Mouse (Mus musculus) spleen, adult 12 weeks (tissue): ENCODE measurements around the gene Sec31b.

ENCODE experiments used
- DNase-seq: peaks from one replicate; pipeline ENCODE4 v3.0.0; 2022; ENCODE audit warnings: low spot score

Gene Sec31b

GRCm38 (mm10) chr19:44530018-44530417 is 15.6 kb downstream of the Sec31b start:
- DNase-seq = no peak

- no peak for DNase-seq
Observed at GRCm38 (mm10) chr19:44525551-44526205, 20.0 kb downstream of the Sec31b start.

- DNase-seq = no peak
Observed at GRCm38 (mm10) chr19:44519152-44519551, 26.5 kb downstream of the Sec31b start.

- no peak for DNase-seq
Observed at GRCm38 (mm10) chr19:44517996-44518768, 27.5 kb downstream of the Sec31b start.

GRCm38 (mm10) chr19:44515769-44516168 is 29.9 kb downstream of the Sec31b start:
- no peak for DNase-seq

- no peak for DNase-seq
Observed at GRCm38 (mm10) chr19:44514521-44515451, 30.9 kb downstream of the Sec31b start.

GRCm38 (mm10) chr19:44513921-44514482 is 31.7 kb downstream of the Sec31b start:
- DNase-seq = no peak

GRCm38 (mm10) chr19:44513054-44513833 is 32.4 kb downstream of the Sec31b start:
- no peak for DNase-seq

GRCm38 (mm10) chr19:44512601-44513000 is 33.1 kb downstream of the Sec31b start:
- no peak for DNase-seq

- no peak for DNase-seq
Observed at GRCm38 (mm10) chr19:44511451-44512231, 34.0 kb downstream of the Sec31b start.

GRCm38 (mm10) chr19:44510534-44511175 is 35.0 kb downstream of the Sec31b start:
- no peak for DNase-seq

GRCm38 (mm10) chr19:44502741-44503140 is 42.9 kb downstream of the Sec31b start:
- no peak for DNase-seq

GRCm38 (mm10) chr19:44501925-44502324 is 43.7 kb downstream of the Sec31b start:
- no peak for DNase-seq

- DNase-seq = no peak
Observed at GRCm38 (mm10) chr19:44500240-44500639, 45.4 kb downstream of the Sec31b start.

GRCm38 (mm10) chr19:44498936-44499335 is 46.7 kb downstream of the Sec31b start:
- no peak for DNase-seq

- DNase-seq = no peak
Observed at GRCm38 (mm10) chr19:44496941-44497340, 48.7 kb downstream of the Sec31b start.

GRCm38 (mm10) chr19:44496511-44496910 is 49.2 kb downstream of the Sec31b start:
- no peak for DNase-seq

GRCm38 (mm10) chr19:44493128-44493527 is 52.5 kb downstream of the Sec31b start, which contains the start of gene Wnt8b:
Wnt8b (plus strand) TSS chr19:44493472.
- DNase-seq = no peak

- DNase-seq = peak; percentile 21
Observed at GRCm38 (mm10) chr19:44487266-44487665, 58.4 kb downstream of the Sec31b start.

- DNase-seq = no peak
Observed at GRCm38 (mm10) chr19:44476541-44476940, 69.1 kb downstream of the Sec31b start.
